Mouse (Mus musculus): ENCODE measurements around the gene Kdm4b.

Gene Kdm4b

GRCm38 (mm10) chr17:56325450-56326152, at the start of gene Kdm4b:
Gene Kdm4b (plus strand): TSS chr17:56326062.
- peak; percentile 99 for DNase-seq

- DNase-seq = peak; percentile 92 to 98
Measured at GRCm38 (mm10) chr17:56276643-56277566, 49.0 kb upstream of the Kdm4b start, which contains the start of gene Ticam1. Gene Ticam1 (minus strand): TSS chr17:56276786.

DNA sequence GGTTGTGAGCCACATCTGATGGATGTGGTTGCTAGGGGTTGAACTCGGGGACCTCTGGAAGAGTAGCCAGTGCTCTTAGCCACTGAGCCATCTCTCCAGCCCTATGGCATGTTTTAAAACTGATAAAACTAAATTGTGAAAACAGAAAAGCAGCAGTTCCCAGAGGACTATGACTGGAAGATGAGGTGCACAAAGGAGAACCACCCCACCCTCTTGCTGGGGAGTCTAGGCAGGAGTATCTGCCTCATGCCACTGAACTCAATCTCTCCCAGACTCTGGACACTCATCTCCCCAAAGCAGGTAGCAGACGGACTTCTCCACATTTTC, 48.3 kb upstream of the Kdm4b start:
- DNase-seq = no peak

DNA sequence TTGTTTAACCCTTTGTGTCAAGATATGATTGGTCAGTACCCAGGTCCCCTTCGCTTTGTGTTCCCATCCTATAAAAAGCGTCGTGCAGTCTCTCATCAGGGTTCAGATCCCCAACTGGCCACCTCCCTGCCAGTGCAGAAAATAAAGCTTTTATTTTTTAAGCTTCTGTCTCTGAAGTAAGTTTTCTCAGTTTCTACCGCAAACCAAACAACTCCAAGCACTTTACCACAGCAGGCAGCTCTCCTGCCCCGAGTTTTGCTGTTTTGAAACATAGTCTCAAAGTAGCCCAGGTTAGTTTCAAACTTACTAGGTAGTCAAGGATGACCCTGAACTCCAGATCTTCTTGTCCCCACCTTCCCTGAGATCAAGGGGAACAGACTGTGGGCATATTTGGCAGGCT, 47.5 kb upstream of the Kdm4b start:
- DNase-seq = no peak

DNA sequence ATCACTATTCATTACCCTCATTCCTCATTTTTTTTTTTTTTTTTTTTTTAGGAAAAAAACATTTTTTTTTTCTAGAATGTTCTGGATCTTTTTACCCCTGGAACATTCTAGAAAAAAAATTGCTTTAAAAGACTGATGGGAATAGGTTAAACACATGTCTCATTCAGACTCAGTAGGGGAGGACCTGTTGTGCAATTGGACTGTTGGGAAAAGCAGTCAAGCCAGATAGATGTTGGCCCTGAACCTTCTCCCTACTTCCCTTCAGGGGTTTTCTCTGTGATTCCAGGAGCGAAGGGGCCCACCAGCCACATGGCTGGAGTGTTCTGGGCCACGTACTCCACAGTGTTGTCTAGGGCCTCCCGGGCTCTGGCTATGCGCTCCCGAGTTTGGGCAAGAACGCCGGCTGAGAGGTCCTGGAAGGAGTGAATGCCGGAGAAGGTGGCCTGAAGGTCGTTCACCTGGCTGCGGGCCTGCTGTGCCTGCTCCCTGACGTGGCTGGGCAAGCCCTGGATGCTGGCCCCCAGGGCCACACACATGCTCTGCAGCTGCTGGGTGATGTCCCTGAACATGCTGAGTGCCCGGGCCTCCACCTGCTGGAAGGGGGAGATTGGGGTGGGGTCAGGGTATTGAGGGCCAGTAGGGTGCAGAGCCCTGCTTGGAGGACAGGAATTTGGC, 46.2 kb upstream of the Kdm4b start:
- DNase-seq = peak; percentile 65 to 74

DNA sequence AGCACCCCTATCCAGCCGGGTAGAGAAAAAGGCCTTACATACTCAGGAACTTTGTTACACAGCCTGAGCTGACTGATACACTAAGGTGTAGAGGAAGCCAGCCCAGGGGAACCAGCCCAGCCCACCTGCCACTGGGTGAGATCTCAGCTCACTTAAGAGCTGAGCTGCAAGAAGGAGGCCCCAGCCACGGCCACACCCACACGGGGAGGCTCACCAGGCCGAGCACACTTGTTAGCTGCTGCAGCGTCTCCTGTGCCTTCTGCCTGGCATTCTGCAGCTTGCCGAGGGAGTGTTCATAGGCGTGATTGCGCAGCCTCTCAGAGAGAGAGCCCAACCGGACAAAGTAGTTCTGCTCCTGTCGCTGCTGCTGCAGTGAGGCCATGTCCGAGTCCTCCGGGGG, 44.7 kb upstream of the Kdm4b start:
- no peak for DNase-seq

- no peak for DNase-seq
Measured at GRCm38 (mm10) chr17:56282802-56283201, 43.1 kb upstream of the Kdm4b start.

- DNase-seq = no peak
Measured at GRCm38 (mm10) chr17:56283316-56283715, 42.5 kb upstream of the Kdm4b start.

GRCm38 (mm10) chr17:56285995-56286394, 39.9 kb upstream of the Kdm4b start:
- DNase-seq = no peak

DNA sequence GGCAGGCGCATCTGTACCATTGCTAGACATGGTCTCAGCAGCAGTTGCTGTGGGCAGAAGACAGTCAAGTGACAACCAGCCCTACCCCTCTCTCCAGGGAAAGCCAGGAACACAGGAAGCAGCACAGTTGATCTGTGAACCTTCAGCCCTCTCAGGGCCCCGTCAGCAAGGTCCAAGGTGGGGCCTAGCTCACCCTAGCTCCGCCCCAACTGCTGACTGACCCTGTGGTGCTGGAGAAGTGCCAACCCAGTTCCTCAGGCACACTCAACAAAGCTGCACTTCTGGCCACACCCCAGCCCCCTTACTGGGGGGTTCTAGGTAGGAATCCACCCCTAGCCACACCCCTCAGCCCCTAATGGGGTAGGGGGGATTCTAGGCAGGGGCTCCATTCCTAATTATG, 38.0 kb upstream of the Kdm4b start:
- DNase-seq = peak; percentile 84 to 85

GRCm38 (mm10) chr17:56288866-56289265, 37.0 kb upstream of the Kdm4b start:
- no peak for DNase-seq

GRCm38 (mm10) chr17:56289371-56290331, 36.2 kb upstream of the Kdm4b start:
- DNase-seq = peak; percentile 70 to 73

DNA sequence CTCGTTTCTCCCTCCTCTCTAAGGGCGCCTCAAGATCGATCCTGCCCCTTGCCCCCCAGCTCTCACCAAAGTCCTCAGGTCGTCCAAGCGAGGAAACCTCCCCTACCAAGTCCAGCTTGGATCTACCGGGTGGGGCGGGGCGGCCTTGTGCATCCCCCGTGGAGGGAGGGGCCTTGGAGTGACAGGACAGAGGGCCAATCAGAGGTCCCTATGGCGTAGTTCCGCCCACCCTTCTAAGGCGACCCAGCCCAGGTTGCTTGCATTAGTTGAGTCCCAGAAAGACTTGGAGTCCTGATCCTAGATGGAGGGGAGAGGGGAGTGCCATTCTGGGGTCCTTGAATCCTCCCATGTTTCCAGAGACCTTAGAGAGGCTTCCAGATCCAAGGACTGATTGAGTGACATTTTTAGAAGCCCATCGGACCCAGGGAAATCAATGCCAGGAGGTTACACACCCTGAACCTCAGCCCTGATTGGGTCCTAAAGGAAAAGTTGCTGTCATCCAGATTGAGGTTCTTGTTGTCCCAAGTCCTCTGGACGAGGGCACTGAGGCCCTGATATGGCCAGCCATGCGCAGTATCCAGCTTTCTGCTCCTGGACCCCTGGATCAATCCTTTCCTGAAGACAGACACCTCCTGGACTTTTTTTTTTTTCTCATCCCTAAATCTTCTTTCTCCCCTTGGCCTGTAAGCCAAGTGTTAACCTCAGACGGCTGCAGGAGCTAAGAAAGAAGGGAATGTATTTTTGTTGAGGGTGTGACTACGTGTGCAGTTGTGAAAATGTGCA, 35.3 kb upstream of the Kdm4b start:
- DNase-seq = peak; percentile 98

GRCm38 (mm10) chr17:56291171-56291511, 34.7 kb upstream of the Kdm4b start:
- DNase-seq = peak; percentile 92 to 93

GRCm38 (mm10) chr17:56291826-56292475, 33.9 kb upstream of the Kdm4b start:
- DNase-seq = no peak

GRCm38 (mm10) chr17:56292531-56293222, 33.2 kb upstream of the Kdm4b start, which contains the start of gene Plin3:
Gene Plin3 (minus strand): TSS chr17:56292873.
- DNase-seq = no peak

DNA sequence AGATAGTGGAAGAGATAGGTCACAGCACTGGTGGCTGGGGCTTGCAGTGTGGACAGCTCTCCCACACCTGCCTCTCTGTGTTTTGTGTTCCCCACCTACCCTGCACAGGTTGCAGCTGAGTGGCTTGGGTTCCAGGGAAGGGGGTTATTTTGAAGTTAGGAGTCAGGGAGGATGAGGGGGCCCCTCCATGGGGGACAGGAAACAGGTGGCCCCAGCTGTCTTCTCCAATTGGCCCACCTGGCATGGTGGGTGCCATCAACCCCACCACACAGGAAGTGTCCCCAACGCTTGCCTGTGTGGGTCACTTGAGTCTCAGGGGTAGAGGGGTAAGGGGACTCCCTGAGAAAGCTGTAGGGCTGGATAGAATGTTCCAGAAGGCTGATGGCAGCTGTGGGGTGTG, 32.6 kb upstream of the Kdm4b start:
- no peak for DNase-seq

DNA sequence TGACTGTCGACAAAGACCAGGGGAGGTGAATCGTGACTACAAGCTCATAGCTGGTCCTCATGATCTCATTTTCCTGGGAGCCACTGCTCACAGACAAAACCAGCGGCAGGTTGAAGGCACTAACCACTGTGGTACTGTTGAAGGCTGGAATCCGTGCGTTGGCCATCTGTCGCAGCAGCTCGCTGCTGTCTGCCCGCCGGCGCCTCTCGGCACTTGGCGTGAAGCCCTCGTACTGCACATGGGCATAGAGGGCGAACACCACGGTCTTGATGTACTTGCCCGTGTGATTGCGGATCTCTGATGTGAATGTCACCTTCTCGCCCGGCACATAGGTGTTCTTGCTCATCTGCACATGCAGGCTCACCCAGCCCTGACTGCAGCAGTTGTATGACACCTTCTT, 31.6 kb upstream of the Kdm4b start:
- no peak for DNase-seq

- no peak for DNase-seq
Measured at GRCm38 (mm10) chr17:56296201-56296600, 29.7 kb upstream of the Kdm4b start.

DNA sequence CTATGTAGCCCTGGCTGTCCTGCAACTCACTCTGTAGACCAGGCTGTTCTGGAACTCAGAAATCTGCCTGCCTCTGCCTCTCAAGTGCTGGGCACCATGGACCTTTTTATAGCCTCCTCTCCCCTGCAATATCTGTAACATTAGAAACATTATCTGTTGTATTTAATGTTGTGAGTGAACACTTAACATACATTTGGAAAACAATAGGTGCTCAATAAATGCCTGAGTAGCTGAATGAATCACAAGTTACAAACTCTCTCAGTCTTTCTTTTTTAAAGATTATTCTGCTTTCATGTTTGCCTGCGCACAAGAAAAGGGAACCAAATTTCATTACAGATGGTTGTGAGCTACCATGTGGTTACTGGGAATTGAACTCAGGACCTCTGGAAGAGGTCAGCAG, 27.6 kb upstream of the Kdm4b start:
- DNase-seq = no peak
